Mouse (Mus musculus) brain, embryonic 18.5 days (tissue): ENCODE data around the gene Tenm2.
A peak's percentile ranks its signal among the peaks of the same experiment; 100 is the strongest.

Experiments
- DNase-seq: peaks from one replicate; pipeline ENCODE4 v3.0.0-alpha.2; 2012; ENCODE audit warnings: low read depth, low spot score

The Tenm2 gene

GRCm38 (mm10) chr11:36054323-36054722 is 1181.4 kb downstream of the Tenm2 start:
- no peak for DNase-seq

- no peak for DNase-seq
Observed at GRCm38 (mm10) chr11:36053457-36053856, 1182.3 kb downstream of the Tenm2 start.

DNA sequence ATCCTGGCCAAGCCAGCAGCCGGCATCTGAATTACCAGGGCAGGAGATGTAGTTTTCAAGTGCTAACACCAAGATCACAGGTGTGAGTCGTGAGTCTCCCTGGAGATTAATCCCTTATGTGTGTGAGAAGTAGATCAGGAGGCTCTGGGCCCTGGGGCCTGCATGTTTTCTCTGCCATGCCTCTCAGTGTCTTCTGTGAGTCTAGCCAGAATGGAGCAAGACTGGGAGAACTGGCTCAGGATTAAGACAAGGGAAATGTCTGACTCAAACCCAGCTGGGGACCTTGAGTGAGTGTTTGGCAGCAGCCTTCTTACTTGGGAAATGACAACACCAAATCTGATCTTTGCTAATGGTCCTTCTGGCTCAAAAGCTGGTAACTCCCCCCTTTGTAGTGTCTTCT is 1183.2 kb downstream of the Tenm2 start:
- DNase-seq, result no peak

DNA sequence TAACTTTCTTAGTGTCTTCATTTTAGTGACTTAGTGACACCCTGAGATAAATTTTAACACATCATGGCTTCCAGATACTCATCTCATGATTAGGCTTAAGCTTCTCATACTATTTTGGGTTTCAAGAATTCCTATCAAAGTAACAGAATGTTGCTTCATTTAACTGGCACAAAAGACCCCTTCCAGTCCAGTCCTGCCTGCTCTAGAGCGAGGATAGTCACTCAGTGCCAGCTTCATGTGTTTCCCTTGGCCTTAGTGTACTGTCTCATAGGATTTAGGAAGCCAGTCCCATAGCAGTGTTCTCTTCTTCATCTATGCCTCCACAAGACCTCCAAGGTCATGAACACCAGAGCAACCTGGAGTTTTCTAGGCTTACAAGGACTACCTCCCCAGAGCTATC is 1183.7 kb downstream of the Tenm2 start:
- DNase-seq, result no peak

DNA sequence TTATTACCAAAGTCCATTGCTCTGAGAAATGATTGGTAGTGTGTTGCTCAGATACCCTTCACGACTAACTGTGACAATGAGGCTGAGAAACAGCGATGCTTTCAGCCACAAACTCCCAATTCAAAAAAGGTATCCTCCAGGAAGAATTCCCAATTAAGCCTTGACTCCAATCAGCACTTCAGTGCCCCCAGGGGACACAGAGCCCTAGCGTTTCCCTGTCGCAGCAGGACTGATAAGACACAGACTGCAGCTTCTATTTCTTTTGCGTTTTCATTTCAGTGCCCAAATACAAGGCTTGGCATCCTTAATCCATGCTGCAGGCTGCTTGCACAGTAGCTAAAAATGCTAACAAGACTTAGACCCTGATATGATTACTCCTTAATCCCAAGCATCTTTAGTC is 1186.2 kb downstream of the Tenm2 start:
- no peak for DNase-seq

GRCm38 (mm10) chr11:36045681-36046276 is 1190.0 kb downstream of the Tenm2 start:
- peak; percentile 52 for DNase-seq

- DNase-seq, result no peak
Observed at GRCm38 (mm10) chr11:36041411-36041810, 1194.4 kb downstream of the Tenm2 start.

DNA sequence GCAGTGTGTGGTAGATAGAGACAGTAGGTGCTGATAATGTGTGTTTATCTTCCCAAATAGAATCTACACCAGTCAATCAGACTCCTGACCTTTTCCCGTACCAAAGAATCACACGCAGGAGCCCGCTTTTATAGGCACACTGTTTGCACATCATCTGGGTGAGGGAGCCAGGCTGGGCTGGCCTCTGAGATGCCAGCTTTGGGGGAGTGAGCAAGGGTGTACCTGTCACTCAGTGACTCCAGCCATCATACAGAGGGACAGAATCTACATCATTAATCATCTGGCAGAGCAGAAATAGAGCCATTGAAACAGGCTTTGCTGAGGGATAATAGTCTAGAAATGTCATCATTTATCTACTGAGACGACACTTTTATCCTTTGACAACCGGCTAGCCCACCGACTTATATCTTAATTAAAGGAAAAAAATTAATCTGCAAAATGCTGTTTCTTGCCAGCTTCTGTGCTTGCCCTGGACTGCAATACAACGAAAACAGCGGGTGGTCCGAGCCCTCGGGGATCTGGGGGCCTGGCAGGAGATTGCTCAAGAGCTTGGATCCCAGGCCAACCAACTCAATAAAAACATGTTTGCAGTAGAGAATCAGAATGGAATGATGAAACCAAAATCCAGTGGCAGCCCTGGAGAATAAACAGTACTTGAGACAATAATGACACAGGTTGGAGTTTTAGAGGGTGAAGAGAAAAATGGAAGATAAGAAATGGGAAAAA is 1195.1 kb downstream of the Tenm2 start:
- no peak for DNase-seq

DNA sequence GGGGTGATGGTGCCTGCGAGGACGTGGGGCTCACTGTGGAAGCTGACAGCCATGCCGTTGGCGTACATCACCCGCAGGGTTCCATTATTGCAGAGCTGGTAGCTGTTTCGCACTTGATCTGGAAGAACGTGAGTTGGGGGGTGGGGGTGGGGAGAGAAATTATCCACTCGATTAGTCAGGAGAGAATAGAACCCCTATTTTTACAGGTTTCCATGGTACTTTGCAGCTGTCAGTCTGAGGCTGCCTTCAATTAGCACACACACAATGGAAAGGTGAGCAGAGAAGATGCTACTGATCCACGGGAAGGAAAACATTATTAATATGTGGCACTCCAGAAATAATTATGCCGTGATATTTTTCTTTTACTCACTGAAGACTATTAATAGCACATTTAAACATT is 1195.9 kb downstream of the Tenm2 start:
- DNase-seq, result peak; percentile 47

- DNase-seq, result no peak
Observed at GRCm38 (mm10) chr11:36038386-36038785, 1197.4 kb downstream of the Tenm2 start.

DNA sequence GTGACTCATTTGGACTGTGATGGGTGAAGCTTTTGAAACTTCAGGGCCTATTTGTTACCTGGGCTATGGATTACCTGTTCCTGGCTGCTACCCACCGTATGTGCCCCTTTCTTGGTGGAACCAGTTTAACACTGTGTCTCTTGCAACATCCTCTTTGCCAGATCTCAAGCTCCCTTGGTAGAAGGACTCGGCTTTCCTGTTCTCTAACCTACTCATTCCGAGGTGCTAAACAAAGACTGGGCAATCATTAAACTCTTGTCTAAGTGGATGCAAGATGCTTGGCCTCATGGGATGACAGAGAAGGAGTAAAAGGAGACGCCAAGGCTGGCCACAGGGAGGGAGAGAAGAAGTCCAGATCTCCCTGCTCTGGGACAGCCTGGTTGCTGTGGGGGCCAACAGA is 1198.5 kb downstream of the Tenm2 start:
- no peak for DNase-seq

DNA sequence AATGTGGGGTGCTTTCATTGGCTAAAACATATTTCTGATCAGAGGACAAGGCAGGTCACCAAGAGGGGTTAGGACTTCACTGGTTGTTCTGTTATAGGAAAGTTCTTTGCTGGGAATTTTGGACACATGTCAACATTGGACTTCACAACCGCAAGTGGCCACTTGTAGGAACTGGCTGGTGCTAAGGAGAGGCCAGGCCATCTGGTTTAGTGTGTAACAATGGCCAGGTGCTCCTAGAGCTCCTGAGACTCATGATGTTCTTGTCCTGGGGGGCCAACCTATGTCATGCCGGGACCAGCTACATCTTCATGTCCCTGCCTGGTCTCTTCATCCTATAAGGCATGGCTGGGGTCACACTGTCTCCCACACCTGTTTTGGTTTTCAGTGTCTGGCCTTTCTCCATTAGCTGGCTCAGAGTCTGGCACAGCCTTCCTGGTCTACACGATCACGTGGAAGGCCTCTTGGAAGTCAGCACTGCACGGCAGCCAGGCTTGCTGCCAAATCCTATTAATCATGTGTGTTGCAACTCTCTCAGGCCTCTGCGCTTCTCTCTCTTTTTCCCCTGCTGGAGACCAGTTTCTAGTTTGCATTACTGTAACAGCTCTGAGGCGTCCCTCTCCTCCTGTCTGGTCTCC is 1199.6 kb downstream of the Tenm2 start:
- peak; percentile 63 for DNase-seq

DNA sequence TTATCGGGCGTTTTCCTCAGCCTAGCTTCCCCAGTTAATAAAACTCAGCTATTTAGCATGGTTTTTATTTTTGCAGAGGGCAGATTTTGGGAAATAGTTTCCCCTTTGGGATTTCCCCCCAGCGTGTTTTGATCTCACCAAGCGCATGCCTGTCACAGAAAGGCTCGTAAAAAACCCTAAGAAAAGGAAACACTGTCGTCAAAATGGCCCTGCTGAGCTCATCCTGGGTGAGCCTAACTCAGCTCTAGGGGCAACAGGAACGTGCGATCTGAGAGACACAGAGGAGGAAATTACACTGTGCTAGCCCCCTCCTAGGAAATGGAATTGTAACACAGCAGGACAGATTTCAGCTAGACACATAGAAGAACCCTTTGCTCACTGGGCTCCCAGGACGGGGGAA is 1204.0 kb downstream of the Tenm2 start:
- DNase-seq, result no peak

- DNase-seq, result no peak
Observed at GRCm38 (mm10) chr11:36020009-36020408, 1215.8 kb downstream of the Tenm2 start.

DNA sequence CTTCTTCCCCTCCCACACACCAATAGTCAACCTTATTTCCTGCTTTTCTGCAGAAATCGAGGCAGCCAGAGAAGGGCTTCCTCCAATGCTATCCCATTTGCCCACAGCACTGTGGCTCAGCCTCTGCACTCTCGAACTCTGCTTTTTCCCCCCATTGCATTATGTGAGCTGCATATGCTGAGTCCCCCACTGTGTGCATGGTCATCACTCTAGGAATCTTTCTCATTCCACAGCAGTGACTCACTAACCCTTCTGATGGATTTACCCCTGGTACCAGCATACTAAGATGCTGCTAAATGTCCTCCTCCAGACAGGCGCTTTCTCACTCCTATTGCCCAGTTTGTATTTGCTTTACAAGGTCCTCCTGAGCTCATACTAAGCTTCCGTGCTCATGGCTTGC is 1222.6 kb downstream of the Tenm2 start:
- no peak for DNase-seq

GRCm38 (mm10) chr11:36009281-36010208 is 1226.2 kb downstream of the Tenm2 start:
- DNase-seq, result no peak

DNA sequence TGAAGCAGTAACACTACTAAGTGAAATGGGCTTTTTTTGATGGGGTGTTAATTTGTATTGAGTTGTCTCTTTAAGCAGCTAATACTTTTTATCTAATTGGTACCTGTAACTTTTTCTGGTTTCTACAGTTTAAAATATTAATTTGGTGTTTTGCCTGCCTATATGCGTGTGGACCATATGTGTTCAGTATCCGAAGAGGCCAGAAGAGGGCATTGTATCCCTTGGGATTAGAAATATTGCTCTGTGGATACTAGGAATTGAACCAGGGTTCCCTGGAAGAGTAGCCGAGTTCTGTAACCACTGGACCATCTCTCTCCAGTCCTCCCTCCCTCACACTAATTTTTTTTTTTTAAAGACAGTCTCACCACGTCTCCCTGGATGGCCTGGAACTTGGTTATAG is 1232.9 kb downstream of the Tenm2 start:
- DNase-seq, result no peak

GRCm38 (mm10) chr11:36001282-36001970 is 1234.3 kb downstream of the Tenm2 start:
- peak; percentile 85 for DNase-seq

DNA sequence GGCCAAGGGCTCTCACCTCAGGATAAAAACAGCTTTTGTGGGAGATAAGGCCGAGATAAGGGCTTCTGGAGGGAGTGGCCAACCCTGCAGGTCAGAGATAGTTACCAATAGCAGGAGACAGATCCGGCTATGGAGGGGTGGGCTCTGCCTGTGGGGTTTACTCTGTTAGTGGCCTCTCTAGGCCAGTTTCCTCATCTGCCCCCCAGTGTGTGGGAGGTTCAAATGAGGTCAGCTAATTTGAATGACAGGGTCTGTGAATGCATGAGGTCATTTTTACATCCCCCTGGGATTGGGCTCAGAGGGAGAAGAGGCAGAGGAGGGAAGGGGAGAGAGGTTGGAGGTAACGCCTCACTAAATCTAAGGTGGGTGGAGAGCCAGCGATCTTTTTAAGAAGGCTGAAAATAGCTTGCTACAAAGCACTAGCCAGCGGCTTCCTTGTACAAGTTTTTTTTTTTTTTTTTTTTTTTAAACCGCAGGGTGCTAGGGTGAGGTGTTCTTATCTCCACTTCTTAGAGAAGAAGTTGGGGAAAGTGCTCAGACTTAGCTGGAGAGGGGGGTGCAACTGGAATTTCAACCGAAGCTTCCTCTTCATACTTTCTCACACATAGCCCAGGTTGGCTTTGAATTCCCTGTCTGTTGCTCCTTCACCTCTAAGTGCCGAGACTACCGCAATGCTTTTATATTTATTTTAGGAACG is 1235.0 kb downstream of the Tenm2 start:
- no peak for DNase-seq

DNA sequence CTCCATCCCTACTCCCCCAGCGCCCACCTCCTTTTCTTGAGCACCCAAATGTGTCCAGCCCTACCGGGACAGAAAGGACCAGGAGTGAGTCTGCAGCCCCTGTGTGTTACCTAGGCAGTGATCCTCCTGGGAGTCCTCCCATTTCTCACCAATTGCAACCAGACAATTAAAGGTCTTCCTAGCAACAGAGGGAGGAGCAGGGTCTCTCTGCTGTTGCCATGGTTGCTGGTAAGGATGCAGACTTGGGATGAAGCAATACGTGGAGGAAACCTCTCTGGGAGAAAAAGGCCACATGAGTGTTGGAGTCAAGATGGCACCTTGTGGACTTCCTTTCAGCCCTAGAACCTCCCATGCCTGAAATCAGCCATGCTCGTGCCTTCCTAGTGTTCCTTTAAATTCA is 1235.7 kb downstream of the Tenm2 start:
- no peak for DNase-seq

DNA sequence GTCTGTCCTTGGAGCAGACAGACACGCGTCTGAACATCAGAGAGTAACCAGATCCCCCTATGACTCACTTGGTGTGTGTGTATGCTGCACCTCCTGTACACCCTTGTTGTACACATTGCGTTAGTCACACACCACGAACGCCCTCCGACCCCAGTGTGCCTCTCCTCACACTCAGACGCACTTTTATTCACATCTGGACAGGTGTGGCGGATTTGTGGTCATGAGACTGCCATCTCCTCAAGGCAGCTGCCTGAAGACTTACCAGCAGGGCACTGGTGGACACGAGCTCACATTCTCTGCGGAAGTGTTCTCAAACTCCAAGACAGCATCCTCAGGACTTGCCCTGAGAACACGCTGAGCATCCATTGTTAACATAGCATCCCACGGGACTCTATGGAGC is 1237.7 kb downstream of the Tenm2 start:
- no peak for DNase-seq
